Mouse (Mus musculus) cortical plate, adult 2 months (tissue): Measurements from ENCODE around the gene Eva1b.

Experiments
- CTCF ChIP-seq: fragments of 200-500 bp; IDR thresholded peaks from 2 replicates; pipeline ENCODE4 v1.5.1; 2011; ENCODE audit warnings: mild to moderate bottlenecking, control low read depth, low read length; ENCODE audit not compliant: insufficient read depth; ENCODE audit errors: extremely low read depth
- POLR2A ChIP-seq: fragments of 200-500 bp; IDR thresholded peaks from 2 replicates; pipeline ENCODE4 v1.6.1; 2011; ENCODE audit warnings: mild to moderate bottlenecking, low read length, control low read depth; ENCODE audit not compliant: insufficient read depth; ENCODE audit errors: extremely low read depth

- TF ChIP-seq POLR2A = no peak
- TF ChIP-seq CTCF = no peak
Observed at GRCm38 (mm10) chr4:126155869-126156268, 8.3 kb downstream of the Eva1b start.
